Mouse (Mus musculus): ENCODE data around the gene Ms4a14. TPM values are rescaled to one million over a fixed set of nuclear protein-coding genes. Genes with fewer than 3 reads are reported as not detected.

The Ms4a14 gene
- 0.05 and 0.10 TPM in 2 replicates for polyA plus RNA-seq (2012; rRNA removed)

DNA sequence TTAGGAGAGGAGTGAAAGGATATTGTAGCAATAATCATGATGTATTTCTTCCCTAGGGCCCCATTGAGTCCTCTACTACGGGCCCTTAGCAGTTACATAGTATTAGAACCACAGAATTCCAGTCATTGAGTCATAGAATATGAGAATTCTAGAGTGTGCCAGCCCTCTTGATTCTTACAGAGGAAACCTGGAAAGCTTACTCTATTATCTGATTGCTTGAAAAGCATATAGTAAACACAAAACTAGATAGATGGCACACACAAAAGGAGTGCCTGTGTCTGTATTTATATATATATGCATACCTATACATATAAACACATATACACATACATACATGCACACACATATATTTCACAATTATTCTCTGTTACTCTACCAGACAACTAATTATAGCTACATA lies at the start of gene Ms4a14:
Gene Ms4a14, minus strand, starts transcription at position 101 of the 400 bp plus-strand sequence.
- Histone ChIP-seq H3K4me3 (ENCODE audit: low read depth, low read length) (no peak within 1 kb of the TSS), H3K27ac (ENCODE audit: insufficient read depth, low read depth, low read length) (no peak within 1 kb of the TSS), H3K4me1 (ENCODE audit: control insufficient read depth, insufficient read depth, insufficient read length, low read length) (no peaks in the 10 kb centered on the region), H3K36me3 (ENCODE audit: control insufficient read depth, insufficient read depth, low read length) (no peaks in the 10 kb centered on the region), H3K27me3 (ENCODE audit: control insufficient read depth, insufficient read depth, low read length) (no peaks in the 10 kb centered on the region)
- TF ChIP-seq POLR2A (IDR thresholded peaks at IDR 0.05; ENCODE audit: low read depth, low read length) = no peak
- TF ChIP-seq CTCF (IDR thresholded peaks at IDR 0.05; ENCODE audit: extremely low read depth, insufficient read length, insufficient replicate concordance, low read depth, low read length) = no peak
- 75% methylated on average over 1 of the region's 1 CpGs for WGBS

DNA sequence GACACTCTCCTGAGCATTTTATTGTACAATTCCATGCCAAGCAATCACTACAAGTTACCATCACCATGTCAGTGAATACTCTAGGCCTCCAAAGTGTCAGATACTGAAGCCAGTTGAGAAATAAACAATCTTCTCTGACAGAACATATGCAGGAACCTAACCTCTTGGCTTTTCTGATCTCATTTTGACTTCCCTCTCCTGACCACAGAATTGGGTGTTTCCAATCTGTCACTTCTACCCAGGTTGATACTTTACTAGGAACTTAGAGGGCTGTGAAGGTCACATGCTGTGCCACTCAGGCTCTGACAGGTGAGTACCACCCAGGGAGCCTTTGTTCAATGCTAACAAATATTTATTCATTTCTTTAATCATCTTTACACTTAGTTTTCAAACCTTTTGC lies 47.7 kb upstream of the Ms4a14 start:
- Histone ChIP-seq H3K27ac (ENCODE audit: insufficient read depth, low read depth, low read length) (no peak overlapping the region), H3K36me3 (ENCODE audit: control insufficient read depth, insufficient read depth, low read length) (no peaks in the 10 kb centered on the region), H3K27me3 (ENCODE audit: control insufficient read depth, insufficient read depth, low read length) (no peaks in the 10 kb centered on the region), H3K4me3 (ENCODE audit: low read depth, low read length) (no peak overlapping the region), H3K4me1 (ENCODE audit: control insufficient read depth, insufficient read depth, insufficient read length, low read length) (no peaks in the 10 kb centered on the region)
- TF ChIP-seq POLR2A (IDR thresholded peaks at IDR 0.05; ENCODE audit: low read depth, low read length) (no peak), CTCF (IDR thresholded peaks at IDR 0.05; ENCODE audit: extremely low read depth, insufficient read length, insufficient replicate concordance, low read depth, low read length) (no peak)

DNA sequence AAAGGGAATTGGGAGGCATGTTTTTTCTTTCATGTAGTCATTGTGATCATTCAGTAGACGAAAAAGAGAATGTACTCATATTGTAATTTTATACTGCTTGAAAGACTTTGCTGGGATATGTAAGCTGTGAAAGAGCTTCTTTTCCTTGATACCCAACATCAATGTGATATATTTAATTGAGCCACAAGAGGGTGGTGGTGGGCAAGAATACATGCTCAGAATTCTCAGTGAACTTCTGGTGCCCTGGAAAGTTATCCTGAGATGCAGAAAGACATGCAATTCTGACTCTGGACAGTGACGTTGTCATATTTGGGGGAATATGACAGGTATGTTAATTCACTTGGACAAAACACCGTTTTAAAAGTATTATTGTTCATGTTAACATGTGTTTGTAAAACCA lies 45.9 kb upstream of the Ms4a14 start:
- Histone ChIP-seq H3K4me3 (ENCODE audit: low read depth, low read length) (no peak overlapping the region), H3K36me3 (ENCODE audit: control insufficient read depth, insufficient read depth, low read length) (no peaks in the 10 kb centered on the region), H3K27ac (ENCODE audit: insufficient read depth, low read depth, low read length) (no peak overlapping the region), H3K4me1 (ENCODE audit: control insufficient read depth, insufficient read depth, insufficient read length, low read length) (no peaks in the 10 kb centered on the region), H3K27me3 (ENCODE audit: control insufficient read depth, insufficient read depth, low read length) (no peaks in the 10 kb centered on the region)
- WGBS = 54% methylated on average over 3 of the region's 3 CpGs
- TF ChIP-seq POLR2A (IDR thresholded peaks at IDR 0.05; ENCODE audit: low read depth, low read length) (no peak), CTCF (IDR thresholded peaks at IDR 0.05; ENCODE audit: extremely low read depth, insufficient read length, insufficient replicate concordance, low read depth, low read length) (no peak)

DNA sequence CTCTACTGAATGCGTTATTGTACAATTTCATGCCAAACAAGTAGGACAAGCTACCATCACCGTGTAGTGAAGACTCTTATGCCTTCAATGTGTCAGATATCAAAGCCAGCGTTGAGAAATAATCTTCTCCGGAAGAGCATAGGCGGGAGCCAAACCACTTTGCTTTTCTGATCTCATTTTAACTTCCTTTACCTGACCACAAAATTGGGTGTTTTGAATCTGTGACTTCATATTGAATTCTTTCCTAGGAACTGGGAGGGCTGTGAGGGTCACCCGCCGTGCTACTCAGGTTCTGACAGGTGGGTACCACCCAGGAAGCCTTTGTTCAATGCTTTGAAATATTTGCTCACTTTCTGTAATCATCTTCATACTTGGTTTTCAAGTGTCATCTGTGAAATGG lies 41.5 kb upstream of the Ms4a14 start:
- no peaks in the 10 kb centered on the region for H3K4me1 ChIP-seq (ENCODE audit: control insufficient read depth, insufficient read depth, insufficient read length, low read length)
- H3K27me3 ChIP-seq (ENCODE audit: control insufficient read depth, insufficient read depth, low read length) = no peaks in the 10 kb centered on the region
- H3K36me3 ChIP-seq (ENCODE audit: control insufficient read depth, insufficient read depth, low read length) = no peaks in the 10 kb centered on the region
- no peak for TF ChIP-seq CTCF (IDR thresholded peaks at IDR 0.05; ENCODE audit: extremely low read depth, insufficient read length, insufficient replicate concordance, low read depth, low read length)
- no peak for TF ChIP-seq POLR2A (IDR thresholded peaks at IDR 0.05; ENCODE audit: low read depth, low read length)
- no peak overlapping the region for H3K27ac ChIP-seq (ENCODE audit: insufficient read depth, low read depth, low read length)
- 71% methylated on average over 7 of the region's 7 CpGs for WGBS
- no peak overlapping the region for H3K4me3 ChIP-seq (ENCODE audit: low read depth, low read length)

DNA sequence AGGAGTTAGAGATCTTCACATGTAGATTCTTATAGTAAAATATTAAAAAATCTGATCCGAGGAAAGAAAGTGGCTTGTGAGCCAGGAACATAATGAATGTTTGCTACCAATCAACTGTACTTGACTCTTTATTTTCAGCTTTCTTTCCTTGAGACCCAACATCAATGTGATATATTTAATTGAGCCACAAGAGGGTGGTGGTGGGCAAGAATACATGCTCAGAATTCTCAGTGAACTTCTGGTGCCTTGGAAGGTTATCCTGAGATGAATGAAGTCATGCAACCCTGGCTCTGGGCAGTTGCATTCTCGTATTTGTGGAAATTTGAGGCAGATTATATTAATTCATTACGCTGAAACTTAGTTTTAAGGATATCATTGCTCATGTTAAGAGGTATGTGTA lies 37.6 kb upstream of the Ms4a14 start:
- H3K27me3 ChIP-seq (ENCODE audit: control insufficient read depth, insufficient read depth, low read length) = no peaks in the 10 kb centered on the region
- no peak overlapping the region for H3K4me3 ChIP-seq (ENCODE audit: low read depth, low read length)
- H3K27ac ChIP-seq (ENCODE audit: insufficient read depth, low read depth, low read length) = no peak overlapping the region
- H3K36me3 ChIP-seq (ENCODE audit: control insufficient read depth, insufficient read depth, low read length) = no peaks in the 10 kb centered on the region
- H3K4me1 ChIP-seq (ENCODE audit: control insufficient read depth, insufficient read depth, insufficient read length, low read length) = 0 out of 2 replicates have a peak, but pooled peaks cover 2% of the 10 kb centered on the region
- TF ChIP-seq CTCF (IDR thresholded peaks at IDR 0.05; ENCODE audit: extremely low read depth, insufficient read length, insufficient replicate concordance, low read depth, low read length) (no peak), POLR2A (IDR thresholded peaks at IDR 0.05; ENCODE audit: low read depth, low read length) (no peak)
- 39% methylated on average over 3 of the region's 3 CpGs for WGBS

DNA sequence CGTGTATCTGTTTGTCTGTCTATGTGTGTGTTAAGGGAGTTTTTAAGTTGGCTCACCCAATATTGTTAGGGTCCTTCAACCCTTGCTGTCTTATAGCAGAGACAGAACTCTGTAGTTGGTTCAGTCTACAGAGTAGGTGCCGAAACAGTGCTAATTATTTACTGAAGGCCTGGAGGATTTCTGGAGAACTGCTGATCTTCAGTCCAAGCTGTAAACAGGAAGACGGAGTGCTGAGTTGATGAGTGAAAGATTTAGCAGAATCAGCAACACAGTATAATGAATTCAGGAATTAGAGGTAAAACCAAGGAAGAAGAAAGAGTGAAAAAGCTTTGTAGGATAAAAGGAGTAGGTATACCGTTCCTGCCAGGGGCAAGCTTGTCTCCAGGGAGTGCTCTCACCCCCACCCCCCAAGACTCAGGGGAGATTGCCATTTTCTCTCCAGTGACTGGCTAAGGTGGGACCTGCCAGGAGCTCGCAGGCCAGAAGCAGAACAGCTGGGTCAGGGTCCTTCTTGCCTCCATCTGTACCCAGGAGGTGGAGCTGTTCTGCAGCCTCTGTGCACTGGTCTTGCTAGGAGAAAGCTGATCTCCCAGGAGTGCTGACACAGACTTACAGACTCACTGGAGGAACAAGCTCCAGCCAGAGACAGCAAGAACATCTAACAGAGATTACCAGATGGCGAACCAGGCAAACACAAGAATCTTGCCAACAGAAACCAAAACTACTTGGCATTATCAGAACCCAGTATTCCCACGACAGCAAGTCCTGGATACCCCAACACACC lies 35.6 kb upstream of the Ms4a14 start:
- no peak overlapping the region for H3K4me3 ChIP-seq (ENCODE audit: low read depth, low read length)
- no peaks in the 10 kb centered on the region for H3K36me3 ChIP-seq (ENCODE audit: control insufficient read depth, insufficient read depth, low read length)
- 0 out of 2 replicates have a peak, but pooled peaks cover 2% of the 10 kb centered on the region for H3K4me1 ChIP-seq (ENCODE audit: control insufficient read depth, insufficient read depth, insufficient read length, low read length)
- TF ChIP-seq POLR2A (IDR thresholded peaks at IDR 0.05; ENCODE audit: low read depth, low read length) (no peak), CTCF (IDR thresholded peaks at IDR 0.05; ENCODE audit: extremely low read depth, insufficient read length, insufficient replicate concordance, low read depth, low read length) (no peak)
- 64% methylated on average over 7 of the region's 7 CpGs for WGBS
- no peaks in the 10 kb centered on the region for H3K27me3 ChIP-seq (ENCODE audit: control insufficient read depth, insufficient read depth, low read length)
- H3K27ac ChIP-seq (ENCODE audit: insufficient read depth, low read depth, low read length) = no peak overlapping the region

DNA sequence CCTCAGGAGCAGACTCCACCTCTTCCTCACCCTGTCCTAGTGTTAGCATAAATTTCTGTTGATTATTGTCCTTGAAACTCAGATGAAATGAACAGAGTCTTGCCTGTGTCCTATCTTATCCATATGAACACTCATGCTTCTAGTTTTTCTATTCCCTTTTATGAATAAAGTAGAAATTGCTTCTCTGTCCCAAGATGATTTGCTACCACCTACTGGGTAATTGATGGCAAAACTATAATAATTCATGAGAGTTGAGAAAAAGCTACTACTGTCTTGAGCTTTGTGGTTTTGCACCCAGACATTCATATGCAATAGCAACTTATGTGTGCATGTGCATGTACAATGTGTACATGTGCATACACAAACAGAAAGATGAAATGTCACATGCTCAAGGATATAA lies 29.7 kb upstream of the Ms4a14 start:
- Histone ChIP-seq H3K36me3 (ENCODE audit: control insufficient read depth, insufficient read depth, low read length) (no peaks in the 10 kb centered on the region), H3K27ac (ENCODE audit: insufficient read depth, low read depth, low read length) (no peak overlapping the region), H3K27me3 (ENCODE audit: control insufficient read depth, insufficient read depth, low read length) (no peaks in the 10 kb centered on the region), H3K4me3 (ENCODE audit: low read depth, low read length) (no peak overlapping the region), H3K4me1 (ENCODE audit: control insufficient read depth, insufficient read depth, insufficient read length, low read length) (no peaks in the 10 kb centered on the region)
- no peak for TF ChIP-seq POLR2A (IDR thresholded peaks at IDR 0.05; ENCODE audit: low read depth, low read length)
